Mouse (Mus musculus) limb, embryonic 11.5 days (tissue): Measurements from ENCODE around the gene Fzd2. TPM values are rescaled to one million over a fixed set of nuclear protein-coding genes. Genes with fewer than 3 reads are reported as not detected.

ENCODE experiments used
- ATAC-seq: fragments of 200-750 bp; cut with Nextera tagmentation; 2 replicates; pipeline ENCODE4 v1.8.0; 2017; ENCODE audit warnings: low read depth; ENCODE audit not compliant: insufficient number of reproducible peaks, low FRiP score, low TSS enrichment
- DNase-seq: peaks from one replicate; pipeline ENCODE4 v3.0.0-alpha.2; 2015; ENCODE audit warnings: low spot score
- H3K27ac ChIP-seq: fragments of 300-500 bp; sonication (generic); replicated peaks from 2 replicates; pipeline ENCODE4 v1.5.1; 2014; ENCODE audit warnings: low read depth, mild to moderate bottlenecking, low read length
- H3K27me3 ChIP-seq: fragments of 300-500 bp; sonication (generic); 2 replicates; pipeline ENCODE4 v1.6.1; 2014; ENCODE audit warnings: mild to moderate bottlenecking, low read length, mixed read lengths; ENCODE audit not compliant: control insufficient read depth, insufficient read depth
- H3K36me3 ChIP-seq: fragments of 300-500 bp; sonication (generic); 2 replicates; pipeline ENCODE4 v1.6.1; 2014; ENCODE audit warnings: mild to moderate bottlenecking, low read length, moderate library complexity, mixed read lengths; ENCODE audit not compliant: control insufficient read depth, insufficient read depth
- H3K4me1 ChIP-seq: fragments of 300-500 bp; sonication (generic); 2 replicates; pipeline ENCODE4 v1.6.1; 2014; ENCODE audit warnings: low read length, mixed read lengths; ENCODE audit not compliant: control insufficient read depth, insufficient read depth
- H3K4me2 ChIP-seq: fragments of 300-500 bp; sonication (generic); 2 replicates; pipeline ENCODE4 v1.6.1; 2014; ENCODE audit warnings: low read depth, mild to moderate bottlenecking, moderate library complexity; ENCODE audit not compliant: severe bottlenecking
- H3K4me3 ChIP-seq: fragments of 300-500 bp; sonication (generic); 2 replicates; pipeline ENCODE4 v1.5.1; 2014; ENCODE audit warnings: low read depth, low read length
- H3K9ac ChIP-seq: fragments of 300-500 bp; sonication (generic); 2 replicates; pipeline ENCODE4 v1.6.1; 2014; ENCODE audit warnings: mild to moderate bottlenecking, low read length
- H3K9me3 ChIP-seq: fragments of 300-500 bp; sonication (generic); 2 replicates; pipeline ENCODE4 v1.6.1; 2016; ENCODE audit warnings: low read length; ENCODE audit not compliant: control insufficient read depth
- WGBS: fragments of 180-500 bp; shearing (Covaris S2); extraction: QIAGEN DNeasy Blood & Tissue Kit; methylation state at CpG from one replicate; pipeline ENCODE4 v1.1.7; 2014; 5-methylcytosine and 5-hydroxymethylcytosine counted together
- polyA plus RNA-seq: library from polyadenylated mRNA; unstranded; fragments of >200 nt; fragmentation: Nextera tagmentation; extraction: Ambion mirVana; gene quantifications from 2 replicates; pipeline ENCODE4 v1.2.1, GENCODE M21; 2014

Fzd2 gene
- polyA plus RNA-seq, 1 experiment from 2014 or later: 57.4 TPM

DNA sequence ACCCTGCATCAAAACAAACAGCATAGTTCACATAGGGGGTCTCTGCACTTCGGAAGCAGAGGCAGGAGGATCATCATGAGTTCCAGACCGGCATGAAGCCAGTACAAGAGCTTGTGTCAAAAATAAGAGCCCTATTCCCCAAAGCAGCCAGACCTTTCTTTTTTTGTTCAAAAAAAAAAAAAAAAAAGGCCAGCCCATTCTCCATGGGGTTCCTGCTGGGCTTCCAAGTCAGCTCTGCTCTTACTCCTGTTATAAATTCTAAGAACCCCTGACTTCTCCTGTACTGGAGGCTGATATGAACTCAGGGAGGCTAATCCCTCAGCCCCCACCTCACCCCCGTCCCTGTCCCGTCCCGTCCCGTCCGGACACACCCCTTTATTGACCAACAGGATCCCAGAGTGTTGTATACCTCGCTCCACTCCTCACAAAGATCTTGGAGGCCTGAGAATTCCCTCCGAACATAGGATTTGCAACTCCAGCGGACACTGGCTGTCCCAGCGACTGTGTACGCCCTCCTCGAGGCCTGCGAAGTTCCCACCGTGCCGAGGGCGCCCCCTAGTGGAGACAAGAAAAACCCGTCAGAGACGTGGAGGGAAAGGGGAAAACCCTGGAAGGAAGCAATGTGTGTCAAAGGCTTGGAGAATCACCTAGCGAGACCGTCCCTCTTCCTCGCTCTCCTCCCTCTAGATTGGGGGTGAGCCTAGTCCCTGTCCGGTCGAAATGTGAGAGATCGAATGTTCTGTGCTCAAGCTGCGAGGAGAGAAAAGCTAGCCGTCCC, 25.7 kb upstream of the Fzd2 start:
- ATAC-seq: peak; percentile 26
- 10% methylated on average over 27 of the region's 27 CpGs for WGBS

DNA sequence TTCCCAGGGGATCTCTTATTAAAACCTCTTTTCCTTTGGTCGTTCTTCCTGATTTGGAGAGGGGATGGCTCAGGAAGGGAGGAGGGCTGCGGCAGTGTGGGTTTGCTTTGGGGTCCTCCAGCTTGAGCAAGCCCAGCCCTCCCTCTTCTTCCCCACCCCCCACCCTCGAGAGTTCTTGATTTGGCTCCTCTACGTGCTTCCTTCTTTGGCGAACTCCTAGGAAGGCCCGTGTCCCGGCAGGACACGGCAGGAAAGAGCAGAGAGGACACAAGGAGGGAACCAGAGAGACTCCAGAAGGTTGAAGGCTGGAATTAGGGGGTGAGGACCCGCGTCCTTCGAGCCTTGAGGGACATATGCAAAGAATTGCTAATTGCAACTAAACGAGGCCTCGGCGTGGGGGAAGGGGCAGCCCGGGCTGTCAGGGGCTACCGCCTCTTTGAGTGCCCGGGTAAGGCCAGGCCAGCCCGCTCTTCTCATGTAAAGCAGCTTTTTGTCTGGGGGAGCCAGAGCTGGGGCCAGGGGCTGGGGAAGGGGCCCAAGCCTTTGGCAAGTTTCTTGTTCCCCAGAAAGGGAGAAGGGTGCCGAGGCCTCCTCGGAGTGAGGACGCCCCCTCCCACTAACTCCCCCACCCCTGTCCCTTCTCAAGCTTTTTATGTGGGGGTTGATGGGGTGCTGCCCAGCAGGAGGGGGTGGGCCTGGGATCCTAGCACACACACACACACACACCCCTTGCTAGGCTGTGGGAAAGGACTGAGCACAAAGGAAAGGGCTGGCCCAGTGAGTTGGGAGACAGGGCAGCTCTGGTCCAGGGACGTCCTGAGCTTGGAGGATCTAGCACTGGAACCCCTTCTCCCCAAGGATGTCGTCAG, 24.8 kb upstream of the Fzd2 start, which contains the start of gene Gm11627:
Gene Gm11627 (minus strand): TSS at position 297 of the 869 bp plus-strand sequence.
- H3K9me3 ChIP-seq: no peaks in the 10 kb centered on the region
- peak within 1 kb of the TSS; percentile 19 for H3K4me3 ChIP-seq
- H3K4me2 ChIP-seq: peak within 1 kb of the TSS; percentile 42
- DNase-seq (peak; percentile 74), ATAC-seq (peak; percentile 76; the same call in 1 of the 2 replicates)
- H3K9ac ChIP-seq: peak within 1 kb of the TSS; percentile 64
- no peaks in the 10 kb centered on the region for H3K36me3 ChIP-seq
- H3K27me3 ChIP-seq: no peaks in the 10 kb centered on the region
- WGBS: 11% methylated on average over 23 of the region's 23 CpGs
- H3K27ac ChIP-seq: peak within 1 kb of the TSS; percentile 16
- peaks cover 24% of the 10 kb centered on the region for H3K4me1 ChIP-seq

More for the DNA sequence above, 25.7 kb upstream of the Fzd2 start:
- H3K36me3 ChIP-seq: no peaks in the 10 kb centered on the region
- peaks cover 24% of the 10 kb centered on the region for H3K4me1 ChIP-seq
- H3K27ac ChIP-seq: no peak overlapping the region; the same call in 1 of the 2 replicates
- peak overlapping the region; percentile 19; the same call in 1 of the 2 replicates for H3K4me3 ChIP-seq
- H3K9ac ChIP-seq: peak overlapping the region; percentile 64
- H3K9me3 ChIP-seq: no peaks in the 10 kb centered on the region
- peak overlapping the region; percentile 42; the same call in 1 of the 2 replicates for H3K4me2 ChIP-seq
- peak; percentile 93 for DNase-seq
- no peaks in the 10 kb centered on the region for H3K27me3 ChIP-seq

GRCm38 (mm10) chr11:102580034-102580330, 24.2 kb upstream of the Fzd2 start:
- WGBS: 59% methylated on average over 3 of the region's 3 CpGs
- H3K4me3 ChIP-seq: no peak overlapping the region
- ATAC-seq (no peak), DNase-seq (no peak)
- H3K4me1 ChIP-seq: peaks cover 24% of the 10 kb centered on the region
- peak overlapping the region; percentile 64 for H3K9ac ChIP-seq
- H3K36me3 ChIP-seq: no peaks in the 10 kb centered on the region
- no peaks in the 10 kb centered on the region for H3K9me3 ChIP-seq
- no peaks in the 10 kb centered on the region for H3K27me3 ChIP-seq
- 0 out of 2 replicates have a peak overlapping the region, but pooled peaks have one; percentile 16 for H3K27ac ChIP-seq
- peak overlapping the region; percentile 42; the same call in 1 of the 2 replicates for H3K4me2 ChIP-seq

DNA sequence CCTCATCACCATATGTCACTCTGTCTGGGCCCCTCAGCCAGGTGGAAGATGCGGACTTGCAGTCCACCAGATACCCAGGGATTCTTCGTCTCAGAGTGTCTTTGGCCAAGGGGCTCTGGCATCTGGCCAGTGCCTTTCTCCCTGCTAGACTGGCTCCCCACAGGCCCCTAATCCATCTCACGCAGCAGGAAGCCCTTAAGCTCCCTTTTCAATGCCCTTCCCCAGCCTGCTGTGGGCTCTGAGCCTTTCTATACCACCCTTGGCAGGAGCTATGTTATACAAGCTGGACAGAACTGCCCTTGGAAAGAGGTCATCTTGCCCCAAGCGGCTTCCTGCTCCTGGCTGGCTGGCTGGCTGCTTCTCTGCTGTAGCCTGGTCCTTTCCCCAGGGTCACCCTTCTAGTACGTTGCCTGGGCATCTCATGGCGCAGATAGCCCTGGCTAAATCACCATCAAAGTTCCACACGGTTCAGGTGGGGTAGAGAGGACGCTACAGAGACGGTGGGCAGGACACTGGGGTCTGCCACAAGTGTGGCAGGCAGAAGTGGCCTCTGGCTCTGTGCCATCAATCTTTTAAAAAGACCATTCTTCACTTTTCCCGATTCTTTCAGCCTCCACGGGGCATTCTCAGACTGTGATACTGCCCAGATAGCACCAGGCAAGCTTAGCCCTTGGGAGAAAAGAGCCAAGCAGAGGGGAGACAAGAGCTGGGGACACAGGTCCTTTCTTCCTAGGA, 22.7 kb upstream of the Fzd2 start:
- Histone ChIP-seq H3K4me3 (no peak overlapping the region), H3K27ac (no peak overlapping the region), H3K27me3 (no peaks in the 10 kb centered on the region), H3K36me3 (no peaks in the 10 kb centered on the region), H3K9ac (peak overlapping the region; percentile 14; the same call in 1 of the 2 replicates), H3K4me2 (no peak overlapping the region), H3K9me3 (no peaks in the 10 kb centered on the region), H3K4me1 (peaks cover 24% of the 10 kb centered on the region)
- 31% methylated on average over 11 of the region's 11 CpGs for WGBS
- DNase-seq: no peak
- ATAC-seq: no peak

DNA sequence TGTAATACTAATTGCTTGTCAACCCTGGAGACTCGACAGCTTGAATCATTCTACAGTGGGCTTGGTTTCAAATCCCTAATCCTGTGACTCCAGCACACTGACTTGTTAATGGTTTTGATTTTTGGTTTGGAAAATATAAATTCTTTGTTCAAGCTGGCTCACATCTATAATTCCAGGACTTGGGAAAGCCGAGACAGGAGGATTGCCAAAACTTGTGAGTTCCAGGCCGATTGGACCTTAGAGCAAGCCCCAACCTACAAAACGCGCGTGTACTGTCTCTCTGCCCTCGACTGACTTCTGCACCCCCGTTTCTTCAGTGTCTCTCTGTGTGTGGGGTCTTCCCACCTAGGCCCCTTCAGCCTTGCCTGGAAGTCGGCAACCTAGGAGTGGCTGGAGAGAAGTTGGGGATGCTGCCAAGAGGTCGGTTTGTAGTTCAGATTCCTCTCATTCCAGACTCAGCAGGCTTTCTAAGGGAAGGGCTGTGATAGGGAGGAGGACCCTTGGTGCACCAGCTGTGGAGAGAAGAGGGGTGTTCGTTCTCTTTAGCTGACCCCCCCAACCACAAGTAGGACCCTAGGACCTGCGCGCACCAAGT, 22.1 kb upstream of the Fzd2 start:
- DNase-seq (no peak), ATAC-seq (no peak)
- H3K9me3 ChIP-seq: peaks cover 2% of the 10 kb centered on the region; the same call in 1 of the 2 replicates
- no peak overlapping the region for H3K4me3 ChIP-seq
- peaks cover 24% of the 10 kb centered on the region for H3K4me1 ChIP-seq
- no peak overlapping the region for H3K9ac ChIP-seq
- H3K27me3 ChIP-seq: no peaks in the 10 kb centered on the region
- H3K36me3 ChIP-seq: no peaks in the 10 kb centered on the region
- 30% methylated on average over 13 of the region's 13 CpGs for WGBS
- H3K4me2 ChIP-seq: no peak overlapping the region
- H3K27ac ChIP-seq: no peak overlapping the region

GRCm38 (mm10) chr11:102582736-102583135, 21.5 kb upstream of the Fzd2 start:
- Histone ChIP-seq H3K27ac (no peak overlapping the region), H3K4me2 (no peak overlapping the region), H3K4me3 (no peak overlapping the region), H3K27me3 (no peaks in the 10 kb centered on the region), H3K36me3 (no peaks in the 10 kb centered on the region), H3K9me3 (peaks cover 2% of the 10 kb centered on the region; the same call in 1 of the 2 replicates), H3K9ac (no peak overlapping the region), H3K4me1 (peaks cover 24% of the 10 kb centered on the region)
- ATAC-seq (no peak), DNase-seq (no peak)
- WGBS: 26% methylated on average over 5 of the region's 5 CpGs

- no peaks in the 10 kb centered on the region for H3K36me3 ChIP-seq
- H3K27me3 ChIP-seq: no peaks in the 10 kb centered on the region
- peaks cover 12% of the 10 kb centered on the region for H3K4me1 ChIP-seq
- ATAC-seq (no peak), DNase-seq (no peak)
- no peak overlapping the region for H3K9ac ChIP-seq
- no peak overlapping the region for H3K4me2 ChIP-seq
- H3K4me3 ChIP-seq: no peak overlapping the region
- H3K27ac ChIP-seq: no peak overlapping the region
- WGBS: 89% methylated on average over 4 of the region's 4 CpGs
- H3K9me3 ChIP-seq: peaks cover 2% of the 10 kb centered on the region; the same call in 1 of the 2 replicates
These were observed 17.6 kb upstream of the Fzd2 start for GRCm38 (mm10) chr11:102586445-102587130.
